Mouse (Mus musculus): ENCODE measurements around the gene Ttpal.

GRCm38 (mm10) chr2:163552518-163552929 lies 49.6 kb upstream of the Ttpal start:
- TF ChIP-seq POLR2A (IDR thresholded peaks at IDR 0.05; ENCODE audit: low read depth, low read length) (no peak), CTCF (IDR thresholded peaks at IDR 0.05; ENCODE audit: extremely low read depth, insufficient read depth, insufficient read length, insufficient replicate concordance) (no peak)

Measured in spleen, adult 2 months (tissue).